Mouse (Mus musculus): ENCODE data around the gene Ttc12. TPM values are rescaled to one million over a fixed set of nuclear protein-coding genes. Genes with fewer than 3 reads are reported as not detected.

Ttc12 gene
- total and polyA plus RNA-seq, 2 experiments from 2014 or later, result 5.3 to 5.4 TPM

GRCm38 (mm10) chr9:49423866-49424265, 62.2 kb downstream of the Ttc12 start:
- Histone ChIP-seq H3K27ac (ENCODE audit: low read depth) (no peak overlapping the region), H3K9ac (replicated peaks; ENCODE audit: low read depth, low read length) (no peak overlapping the region), H3K9me3 (replicated peaks; ENCODE audit: control insufficient read depth, low read length) (no peaks in the 10 kb centered on the region), H3K36me3 (replicated peaks; ENCODE audit: control insufficient read depth, insufficient read depth, low read length) (no peaks in the 10 kb centered on the region), H3K4me2 (ENCODE audit: low read depth, low read length) (no peak overlapping the region), H3K4me1 (ENCODE audit: control insufficient read depth, insufficient read depth) (no peaks in the 10 kb centered on the region), H3K27me3 (ENCODE audit: control insufficient read depth, insufficient read depth, low read length) (no peaks in the 10 kb centered on the region), H3K4me3 (ENCODE audit: low read depth, low read length) (no peak overlapping the region)
- TF ChIP-seq EP300 (IDR thresholded peaks at IDR 0.05; ENCODE audit: low read depth), result no peak
- no peak for TF ChIP-seq CTCF (IDR thresholded peaks at IDR 0.05; ENCODE audit: low read depth)
- DNase-seq (ENCODE audit: low spot score) (no peak), ATAC-seq (ENCODE audit: insufficient read depth, low read depth) (no peak)
- 80% methylated on average over 5 of the region's 5 CpGs for WGBS

GRCm38 (mm10) chr9:49410621-49411020, 75.4 kb downstream of the Ttc12 start:
- no peaks in the 10 kb centered on the region for H3K4me1 ChIP-seq (ENCODE audit: control insufficient read depth, insufficient read depth)
- no peak for TF ChIP-seq CTCF (IDR thresholded peaks at IDR 0.05; ENCODE audit: low read depth)
- no peak for TF ChIP-seq EP300 (IDR thresholded peaks at IDR 0.05; ENCODE audit: low read depth)
- 51% methylated on average over 5 of the region's 5 CpGs for WGBS
- H3K9me3 ChIP-seq (replicated peaks; ENCODE audit: control insufficient read depth, low read length), result no peaks in the 10 kb centered on the region
- no peak overlapping the region for H3K27ac ChIP-seq (ENCODE audit: low read depth)
- no peaks in the 10 kb centered on the region for H3K27me3 ChIP-seq (ENCODE audit: control insufficient read depth, insufficient read depth, low read length)
- H3K4me2 ChIP-seq (ENCODE audit: low read depth, low read length), result no peak overlapping the region
- ATAC-seq (ENCODE audit: insufficient read depth, low read depth) (no peak), DNase-seq (ENCODE audit: low spot score) (no peak)
- H3K36me3 ChIP-seq (replicated peaks; ENCODE audit: control insufficient read depth, insufficient read depth, low read length), result no peaks in the 10 kb centered on the region
- H3K9ac ChIP-seq (replicated peaks; ENCODE audit: low read depth, low read length), result no peak overlapping the region
- no peak overlapping the region for H3K4me3 ChIP-seq (ENCODE audit: low read depth, low read length)

- TF ChIP-seq CTCF (IDR thresholded peaks at IDR 0.05; ENCODE audit: low read depth), result no peak
- no peak for TF ChIP-seq EP300 (IDR thresholded peaks at IDR 0.05; ENCODE audit: low read depth)
- DNase-seq (ENCODE audit: low spot score), result no peak
- H3K4me2 ChIP-seq (ENCODE audit: low read depth, low read length), result no peak overlapping the region
- H3K9me3 ChIP-seq (replicated peaks; ENCODE audit: control insufficient read depth, low read length), result no peaks in the 10 kb centered on the region
- no peak overlapping the region for H3K4me3 ChIP-seq (ENCODE audit: low read depth, low read length)
- H3K36me3 ChIP-seq (replicated peaks; ENCODE audit: control insufficient read depth, insufficient read depth, low read length), result no peaks in the 10 kb centered on the region
- H3K27ac ChIP-seq (ENCODE audit: low read depth), result no peak overlapping the region
- no peak for ATAC-seq (ENCODE audit: insufficient read depth, low read depth)
- WGBS, result 79% methylated on average over 5 of the region's 5 CpGs
- H3K4me1 ChIP-seq (ENCODE audit: control insufficient read depth, insufficient read depth), result no peaks in the 10 kb centered on the region
- no peaks in the 10 kb centered on the region for H3K27me3 ChIP-seq (ENCODE audit: control insufficient read depth, insufficient read depth, low read length)
- no peak overlapping the region for H3K9ac ChIP-seq (replicated peaks; ENCODE audit: low read depth, low read length)
Measured at GRCm38 (mm10) chr9:49407028-49407427, 79.0 kb downstream of the Ttc12 start.

- DNase-seq (ENCODE audit: low spot score) (no peak), ATAC-seq (ENCODE audit: insufficient read depth, low read depth) (no peak)
- no peak for TF ChIP-seq EP300 (IDR thresholded peaks at IDR 0.05; ENCODE audit: low read depth)
- TF ChIP-seq CTCF (IDR thresholded peaks at IDR 0.05; ENCODE audit: low read depth), result no peak
- no peak overlapping the region for H3K27ac ChIP-seq (ENCODE audit: low read depth)
- no peaks in the 10 kb centered on the region for H3K36me3 ChIP-seq (replicated peaks; ENCODE audit: control insufficient read depth, insufficient read depth, low read length)
- H3K9ac ChIP-seq (replicated peaks; ENCODE audit: low read depth, low read length), result no peak overlapping the region
- no peaks in the 10 kb centered on the region for H3K9me3 ChIP-seq (replicated peaks; ENCODE audit: control insufficient read depth, low read length)
- H3K4me3 ChIP-seq (ENCODE audit: low read depth, low read length), result no peak overlapping the region
- no peak overlapping the region for H3K4me2 ChIP-seq (ENCODE audit: low read depth, low read length)
- H3K27me3 ChIP-seq (ENCODE audit: control insufficient read depth, insufficient read depth, low read length), result no peaks in the 10 kb centered on the region
- 49% methylated on average over 2 of the region's 2 CpGs for WGBS
- H3K4me1 ChIP-seq (ENCODE audit: control insufficient read depth, insufficient read depth), result no peaks in the 10 kb centered on the region
Measured at GRCm38 (mm10) chr9:49403711-49404110, 82.3 kb downstream of the Ttc12 start.

GRCm38 (mm10) chr9:49396006-49396405, 90.0 kb downstream of the Ttc12 start:
- Histone ChIP-seq H3K4me2 (ENCODE audit: low read depth, low read length) (no peak overlapping the region), H3K9ac (replicated peaks; ENCODE audit: low read depth, low read length) (no peak overlapping the region), H3K4me1 (ENCODE audit: control insufficient read depth, insufficient read depth) (no peaks in the 10 kb centered on the region), H3K9me3 (replicated peaks; ENCODE audit: control insufficient read depth, low read length) (no peaks in the 10 kb centered on the region), H3K27me3 (ENCODE audit: control insufficient read depth, insufficient read depth, low read length) (no peaks in the 10 kb centered on the region), H3K4me3 (ENCODE audit: low read depth, low read length) (no peak overlapping the region), H3K27ac (ENCODE audit: low read depth) (no peak overlapping the region), H3K36me3 (replicated peaks; ENCODE audit: control insufficient read depth, insufficient read depth, low read length) (no peaks in the 10 kb centered on the region)
- DNase-seq (ENCODE audit: low spot score) (no peak), ATAC-seq (ENCODE audit: insufficient read depth, low read depth) (no peak)
- no peak for TF ChIP-seq CTCF (IDR thresholded peaks at IDR 0.05; ENCODE audit: low read depth)
- no peak for TF ChIP-seq EP300 (IDR thresholded peaks at IDR 0.05; ENCODE audit: low read depth)

- no peak overlapping the region for H3K4me3 ChIP-seq (ENCODE audit: low read depth, low read length)
- no peaks in the 10 kb centered on the region for H3K4me1 ChIP-seq (ENCODE audit: control insufficient read depth, insufficient read depth)
- no peak overlapping the region for H3K4me2 ChIP-seq (ENCODE audit: low read depth, low read length)
- no peak for DNase-seq (ENCODE audit: low spot score)
- no peaks in the 10 kb centered on the region for H3K27me3 ChIP-seq (ENCODE audit: control insufficient read depth, insufficient read depth, low read length)
- no peaks in the 10 kb centered on the region for H3K36me3 ChIP-seq (replicated peaks; ENCODE audit: control insufficient read depth, insufficient read depth, low read length)
- H3K9ac ChIP-seq (replicated peaks; ENCODE audit: low read depth, low read length), result no peak overlapping the region
- TF ChIP-seq CTCF (IDR thresholded peaks at IDR 0.05; ENCODE audit: low read depth), result no peak
- no peak for TF ChIP-seq EP300 (IDR thresholded peaks at IDR 0.05; ENCODE audit: low read depth)
- no peak for ATAC-seq (ENCODE audit: insufficient read depth, low read depth)
- WGBS, result 31% methylated on average over 2 of the region's 2 CpGs
- no peaks in the 10 kb centered on the region for H3K9me3 ChIP-seq (replicated peaks; ENCODE audit: control insufficient read depth, low read length)
- no peak overlapping the region for H3K27ac ChIP-seq (ENCODE audit: low read depth)
Measured at GRCm38 (mm10) chr9:49392242-49392641, 93.8 kb downstream of the Ttc12 start.

Other genes with a start within 250 kb of the Ttc12 start
- not detected in 2 replicates for gene Gm4894, start 235.7 kb downstream of the Ttc12 start, total RNA-seq (2014; rRNA removed; ENCODE audit: low replicate concordance)
- not detected in 2 replicates for gene Gm4894, start 235.7 kb downstream of the Ttc12 start, polyA plus RNA-seq (2015; fragmentation: Nextera tagmentation; extraction: Ambion mirVana)
- gene Drd2, start 145.6 kb downstream of the Ttc12 start, total RNA-seq (2014; rRNA removed; ENCODE audit: low replicate concordance), result 1.0 TPM in 1 of 2 replicates, not detected in the other
- gene Drd2, start 145.6 kb downstream of the Ttc12 start, polyA plus RNA-seq (2015; fragmentation: Nextera tagmentation; extraction: Ambion mirVana), result 0.12 and 0.18 TPM in 2 replicates
- gene Ankk1, start 59.2 kb downstream of the Ttc12 start, total RNA-seq (2014; rRNA removed; ENCODE audit: low replicate concordance), result not detected in 2 replicates
- gene Ankk1, start 59.2 kb downstream of the Ttc12 start, polyA plus RNA-seq (2015; fragmentation: Nextera tagmentation; extraction: Ambion mirVana), result not detected in 2 replicates

All from heart, postnatal 0 days (tissue).